Mouse (Mus musculus) ES-E14 (cell line): ENCODE measurements around the gene Igfbp6.

Source experiments
- CHD2 ChIP-seq: IDR thresholded peaks from 2 replicates; pipeline ENCODE4 v1.6.1; 2014; ENCODE audit warnings: mild to moderate bottlenecking, low read depth, low read length, inconsistent platforms
- HCFC1 ChIP-seq: IDR thresholded peaks from 2 replicates; pipeline ENCODE4 v1.6.1; 2012; ENCODE audit warnings: low read length, inconsistent platforms, borderline replicate concordance; ENCODE audit not compliant: insufficient read depth
- ZC3H11A ChIP-seq: IDR thresholded peaks from 2 replicates; pipeline ENCODE4 v1.6.1; 2012; ENCODE audit warnings: low read depth, mild to moderate bottlenecking, inconsistent platforms, low read length, borderline replicate concordance
- ZNF384 ChIP-seq: IDR thresholded peaks from 2 replicates; pipeline ENCODE4 v1.6.1; 2012; ENCODE audit warnings: low read depth, low read length, inconsistent platforms

GRCm38 (mm10) chr15:102179106-102179505 is 34.9 kb downstream of the Igfbp6 start:
- TF ChIP-seq HCFC1 (no peak), ZC3H11A (no peak), ZNF384 (no peak), CHD2 (no peak)
